Mouse (Mus musculus): ENCODE data around the gene Ttc7b.

The Ttc7b gene

GRCm38 (mm10) chr12:100275850-100276249 is 244.8 kb downstream of the Ttc7b start:
- peak; percentile 69 for DNase-seq (ENCODE audit: low spot score)

DNA sequence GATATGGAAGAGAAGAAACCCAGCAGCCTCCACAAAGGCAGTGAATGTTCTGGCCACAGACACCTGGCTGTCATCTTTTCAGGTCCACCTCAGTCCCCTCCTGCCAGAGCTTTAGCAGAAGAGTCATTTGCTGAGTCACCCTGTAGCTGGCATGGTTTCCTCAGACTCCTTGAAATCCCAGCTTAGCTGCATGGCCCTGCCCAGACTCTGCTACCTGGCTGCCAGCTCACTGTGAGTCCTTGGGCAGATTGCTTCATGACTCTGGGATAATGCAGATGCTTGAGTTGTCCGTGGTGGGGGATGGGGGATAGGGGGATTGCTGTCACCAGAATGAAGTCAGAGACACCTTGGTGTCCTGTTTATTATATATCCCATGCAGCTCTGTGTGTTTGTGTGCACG is 247.6 kb downstream of the Ttc7b start:
- DNase-seq (ENCODE audit: low spot score) = no peak

- DNase-seq (ENCODE audit: low spot score) = peak; percentile 42
Observed at GRCm38 (mm10) chr12:100269967-100270662, 250.5 kb downstream of the Ttc7b start.

DNA sequence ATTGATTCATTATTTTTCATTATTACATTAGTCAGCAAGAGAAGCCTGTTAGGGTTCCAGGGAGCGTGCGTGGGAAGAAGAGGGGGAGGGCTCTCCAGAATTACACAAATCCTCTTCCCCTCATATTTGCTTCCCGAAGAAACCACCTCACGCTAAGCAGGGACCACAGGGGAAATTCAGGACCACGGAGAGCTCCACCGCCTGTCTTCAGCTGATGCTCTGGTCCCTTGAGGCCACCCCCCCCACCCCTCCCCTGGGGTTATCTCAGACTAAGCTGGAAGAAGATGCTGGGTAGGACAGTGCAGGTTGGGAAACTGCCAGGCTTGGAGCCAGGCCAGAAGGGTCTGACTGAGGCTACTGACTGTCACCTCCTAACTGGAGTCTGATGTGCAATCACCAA is 252.6 kb downstream of the Ttc7b start:
- peak; percentile 62 for DNase-seq (ENCODE audit: low spot score)

DNA sequence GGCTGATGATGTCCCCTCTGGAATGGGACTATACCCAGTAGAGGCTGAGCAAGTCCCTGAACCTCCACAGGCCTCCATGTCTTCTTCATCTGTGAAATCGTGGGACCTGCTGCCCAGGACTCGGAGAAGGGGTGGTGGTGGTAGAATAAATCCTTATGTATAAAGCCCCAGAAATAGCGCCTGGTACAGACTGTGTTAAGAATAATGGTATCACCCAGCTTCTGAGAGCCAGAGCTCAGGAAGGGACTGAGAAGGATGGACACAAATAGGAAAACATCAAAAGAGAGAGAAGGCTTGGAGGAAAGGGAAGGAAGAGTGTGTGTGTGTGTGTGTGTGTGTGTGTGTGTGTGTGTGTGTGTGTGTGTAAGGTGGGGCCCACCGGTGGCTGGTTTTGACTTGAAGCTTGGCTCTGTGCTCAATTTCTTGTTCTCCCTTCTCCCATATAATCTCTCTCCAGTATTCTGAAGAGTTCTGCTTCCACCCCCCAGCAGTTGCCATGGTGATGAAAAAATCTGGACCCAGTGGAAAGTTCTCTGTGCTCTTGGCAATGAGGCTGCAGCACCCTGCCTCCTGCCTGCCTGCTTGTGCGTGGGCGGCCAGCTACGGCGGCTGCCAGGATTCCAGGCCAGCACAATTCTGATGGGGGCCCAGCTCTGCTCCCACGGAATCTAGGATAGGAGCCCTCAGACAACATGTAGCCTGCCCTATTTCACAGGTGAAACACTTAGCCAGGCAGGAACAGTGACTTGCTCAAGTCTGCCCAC is 254.9 kb downstream of the Ttc7b start:
- peak; percentile 63 for DNase-seq (ENCODE audit: low spot score)

GRCm38 (mm10) chr12:100264941-100265340 is 255.7 kb downstream of the Ttc7b start:
- DNase-seq (ENCODE audit: low spot score) = no peak

GRCm38 (mm10) chr12:100262846-100263245 is 257.8 kb downstream of the Ttc7b start:
- no peak for DNase-seq (ENCODE audit: low spot score)

DNA sequence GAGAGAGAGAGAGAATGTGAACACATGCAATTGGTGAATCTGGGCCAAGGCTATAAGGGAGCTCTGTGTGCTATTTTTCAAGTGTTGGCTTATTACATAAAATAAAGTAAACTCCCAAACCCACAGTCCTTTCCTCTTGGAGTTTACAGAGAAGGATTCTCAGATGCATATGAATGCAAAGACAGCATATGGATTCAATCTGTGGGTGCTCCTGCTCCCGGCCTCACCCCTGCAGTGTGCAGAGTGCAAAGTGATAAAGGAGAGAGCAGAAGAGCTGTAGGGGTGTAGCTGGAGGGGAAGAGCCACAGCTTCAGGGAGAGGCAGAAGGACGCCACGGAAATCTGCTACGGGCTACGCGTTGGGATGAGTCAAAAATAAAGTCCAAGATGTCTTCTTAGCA is 258.9 kb downstream of the Ttc7b start:
- DNase-seq (ENCODE audit: low spot score) = no peak

DNA sequence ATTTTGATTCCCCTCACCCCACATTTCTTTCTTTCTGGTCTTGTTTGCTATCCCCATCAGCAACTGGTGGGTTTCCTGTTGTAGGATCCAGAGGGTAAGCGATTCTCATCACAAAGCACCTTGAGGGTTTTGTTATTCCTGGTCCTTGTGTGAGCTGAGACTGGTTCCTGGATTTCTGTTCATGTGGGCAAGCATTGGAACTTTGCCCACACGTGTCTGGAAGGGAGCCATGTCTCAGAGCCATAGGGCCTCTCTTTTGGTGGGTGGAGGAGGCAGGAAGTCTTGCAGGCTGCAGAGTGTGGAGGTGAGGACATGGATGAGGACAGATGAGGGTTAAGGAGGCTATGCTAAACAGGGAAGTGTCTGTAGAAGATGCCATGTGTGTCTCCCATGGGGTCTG is 260.5 kb downstream of the Ttc7b start:
- DNase-seq (ENCODE audit: low spot score) = no peak

DNA sequence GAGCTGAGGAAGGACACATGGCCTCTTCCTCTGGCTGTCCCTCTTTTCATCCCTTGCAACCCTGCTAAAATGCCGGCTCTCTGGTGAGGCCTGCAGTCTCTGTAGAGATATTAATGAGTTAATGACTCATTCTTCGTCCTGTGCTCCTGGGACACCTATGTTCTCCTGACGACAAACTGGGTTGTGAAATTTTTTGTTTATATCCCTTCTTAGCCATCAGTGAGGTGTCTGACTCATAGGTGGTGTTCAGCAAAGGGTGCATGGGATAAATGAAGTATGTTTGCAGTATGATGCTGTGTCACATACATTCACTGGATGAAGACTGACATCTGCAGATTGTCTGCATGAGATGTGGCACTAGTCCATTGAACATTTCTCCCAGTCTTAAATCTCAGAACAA is 262.8 kb downstream of the Ttc7b start:
- no peak for DNase-seq (ENCODE audit: low spot score)

GRCm38 (mm10) chr12:100255441-100255949 is 265.1 kb downstream of the Ttc7b start:
- DNase-seq (ENCODE audit: low spot score) = no peak

GRCm38 (mm10) chr12:100254471-100254870 is 266.2 kb downstream of the Ttc7b start:
- no peak for DNase-seq (ENCODE audit: low spot score)

Data from adipocyte (in vitro differentiated cells).